Mouse (Mus musculus) cerebellum, adult (tissue): ENCODE data around the gene Acp4.
"Not testable (repeated sequence)": the region's sequence is repeated elsewhere in the genome, so short reads cannot be mapped to it uniquely, and the experiment has no call there.

Source experiments
- ATAC-seq: cut with Nextera tagmentation; 2 replicates; pipeline ENCODE4 v1.9.2; 2017; ENCODE audit warnings: mild to moderate bottlenecking, moderate library complexity, mixed read lengths; ENCODE audit not compliant: insufficient number of reproducible peaks, low FRiP score, low TSS enrichment

Acp4 gene

GRCm38 (mm10) chr7:44257278-44257677 lies at the start of gene Acp4:
Gene Acp4 (minus strand): TSS chr7:44257378.
- ATAC-seq = no peak

GRCm38 (mm10) chr7:44306516-44307240 lies 49.5 kb upstream of the Acp4 start, which contains the start of gene Clec11a:
Gene Clec11a (minus strand): TSS chr7:44306902.
- ATAC-seq = no peak

- no peak; the same call in 1 of the 2 replicates for ATAC-seq
Measured at GRCm38 (mm10) chr7:44305686-44306085, 48.5 kb upstream of the Acp4 start.

- ATAC-seq = peak; percentile 90
Measured at GRCm38 (mm10) chr7:44304775-44305641, 47.8 kb upstream of the Acp4 start.

- ATAC-seq = no peak
Measured at GRCm38 (mm10) chr7:44304463-44304774, 47.2 kb upstream of the Acp4 start.

- no peak for ATAC-seq
Measured at GRCm38 (mm10) chr7:44303346-44304340, 46.5 kb upstream of the Acp4 start.

GRCm38 (mm10) chr7:44297501-44297900 lies 40.3 kb upstream of the Acp4 start:
- ATAC-seq = not testable (repeated sequence)

- ATAC-seq = no peak
Measured at GRCm38 (mm10) chr7:44291418-44291817, 34.2 kb upstream of the Acp4 start.

- no peak for ATAC-seq
Measured at GRCm38 (mm10) chr7:44290986-44291385, 33.8 kb upstream of the Acp4 start.

- ATAC-seq = no peak
Measured at GRCm38 (mm10) chr7:44287760-44288159, 30.6 kb upstream of the Acp4 start.

GRCm38 (mm10) chr7:44281586-44281985 lies 24.4 kb upstream of the Acp4 start:
- ATAC-seq = no peak

GRCm38 (mm10) chr7:44280959-44281358 lies 23.8 kb upstream of the Acp4 start:
- ATAC-seq = no peak

- ATAC-seq = no peak; the same call in 1 of the 2 replicates
Measured at GRCm38 (mm10) chr7:44277250-44277622, 20.1 kb upstream of the Acp4 start.

- no peak for ATAC-seq
Measured at GRCm38 (mm10) chr7:44276461-44277249, 19.5 kb upstream of the Acp4 start.

- no peak for ATAC-seq
Measured at GRCm38 (mm10) chr7:44275546-44275945, 18.4 kb upstream of the Acp4 start.

GRCm38 (mm10) chr7:44274096-44274495 lies 16.9 kb upstream of the Acp4 start:
- no peak for ATAC-seq

GRCm38 (mm10) chr7:44273446-44273845 lies 16.3 kb upstream of the Acp4 start:
- no peak for ATAC-seq

- no peak for ATAC-seq
Measured at GRCm38 (mm10) chr7:44272546-44272945, 15.4 kb upstream of the Acp4 start.

- ATAC-seq = no peak
Measured at GRCm38 (mm10) chr7:44271309-44271708, 14.1 kb upstream of the Acp4 start.

- no peak for ATAC-seq
Measured at GRCm38 (mm10) chr7:44269397-44269796, 12.2 kb upstream of the Acp4 start.
